Mouse (Mus musculus): Measurements from ENCODE around the gene Dock4.
A peak's percentile ranks its signal among the peaks of the same experiment; 100 is the strongest.

Gene Dock4

GRCm38 (mm10) chr12:40654312-40654711 is 208.6 kb downstream of the Dock4 start:
- no peak for DNase-seq (ENCODE audit: low read depth, low spot score)

DNA sequence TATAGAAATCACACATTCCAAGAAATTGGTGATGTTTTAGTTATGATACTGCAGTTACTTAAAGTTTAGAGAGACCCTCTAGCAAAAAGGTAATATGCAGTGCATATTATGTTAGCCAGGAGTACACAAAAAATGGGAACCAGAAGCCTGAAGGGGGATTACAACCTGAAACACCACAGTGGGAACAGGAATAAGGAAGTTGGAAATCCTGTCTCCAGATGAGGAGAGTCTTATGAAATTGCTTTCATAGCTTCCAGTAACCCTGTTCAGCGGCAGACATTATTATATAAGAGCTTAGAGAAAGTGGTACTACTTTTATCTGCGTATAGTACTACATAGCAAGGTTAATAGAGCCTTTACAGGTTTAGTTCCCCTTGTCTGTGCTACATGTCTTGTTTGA is 210.1 kb downstream of the Dock4 start:
- no peak for DNase-seq (ENCODE audit: low read depth, low spot score)

GRCm38 (mm10) chr12:40656438-40656837 is 210.7 kb downstream of the Dock4 start:
- DNase-seq (ENCODE audit: low read depth, low spot score), result no peak

DNA sequence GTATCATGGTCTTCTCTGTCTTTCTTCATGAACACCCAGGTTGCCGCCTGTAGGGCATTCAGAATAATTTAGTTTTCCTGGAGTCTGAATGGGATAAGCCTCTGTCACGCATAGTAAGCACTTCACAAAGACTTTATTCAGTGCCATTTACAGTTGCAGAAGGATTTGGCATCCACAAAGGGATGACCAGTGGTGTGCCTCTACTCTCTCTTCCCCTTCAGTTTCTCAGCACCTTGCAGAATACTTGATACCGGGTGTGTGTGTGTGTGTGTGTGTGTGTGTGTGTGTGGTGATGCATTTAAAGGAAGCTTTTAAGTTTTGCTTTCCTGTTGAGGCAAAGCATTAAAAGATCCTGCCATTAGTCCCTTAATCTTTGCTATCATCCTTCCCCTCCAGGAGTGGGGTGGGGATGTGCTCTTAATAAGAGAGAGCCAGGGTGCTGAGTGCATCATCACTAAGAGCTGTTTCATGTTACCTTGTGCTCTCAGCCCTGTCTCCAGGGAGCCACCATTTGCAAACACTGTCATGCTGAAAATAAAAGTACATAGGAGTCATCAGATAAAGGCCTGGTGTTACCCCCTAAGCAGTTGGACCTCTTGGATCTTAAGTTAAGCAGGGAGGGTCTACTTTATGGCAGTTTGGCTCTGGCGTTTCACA is 211.6 kb downstream of the Dock4 start:
- DNase-seq (ENCODE audit: low read depth, low spot score), result no peak

DNA sequence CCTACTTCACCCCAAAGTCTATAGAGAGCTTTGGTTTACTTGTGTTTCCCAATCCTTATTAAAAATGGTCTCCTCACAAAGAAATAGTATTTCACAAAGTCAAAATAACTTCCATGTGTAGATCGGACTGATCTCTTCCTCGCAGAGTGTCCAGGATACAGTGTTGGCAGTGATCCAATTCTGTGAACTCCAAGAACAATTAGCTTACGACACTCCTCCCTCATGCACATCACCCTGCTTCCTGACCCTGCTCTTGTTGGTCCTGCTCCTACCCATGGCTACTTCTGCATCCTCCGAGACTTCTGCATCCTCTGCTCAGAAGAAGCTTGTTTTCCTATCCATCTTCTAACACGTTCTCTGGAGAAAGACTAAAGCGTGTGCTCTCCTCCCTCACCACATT is 213.9 kb downstream of the Dock4 start:
- DNase-seq (ENCODE audit: low read depth, low spot score), result no peak

DNA sequence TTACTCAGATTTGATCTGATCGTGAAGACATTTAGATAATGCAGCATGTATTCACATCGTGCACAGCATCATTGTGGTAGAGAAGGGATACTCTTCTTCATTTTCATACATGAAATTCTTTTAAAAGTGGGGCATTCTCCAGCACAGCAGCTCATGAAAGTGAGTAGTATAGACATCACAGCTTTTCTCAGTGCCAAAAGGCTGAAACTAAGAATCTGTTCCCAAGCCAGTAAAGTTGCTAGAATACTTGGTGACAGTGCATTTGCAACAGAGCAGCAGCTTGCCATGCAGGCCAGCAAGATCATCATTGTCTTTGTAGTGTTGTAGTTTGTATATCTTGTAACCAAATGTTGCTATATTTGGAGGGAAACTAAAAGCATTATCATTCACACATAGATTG is 223.7 kb downstream of the Dock4 start:
- DNase-seq (ENCODE audit: low read depth, low spot score), result no peak

- DNase-seq (ENCODE audit: low read depth, low spot score), result no peak
These were observed 225.0 kb downstream of the Dock4 start for GRCm38 (mm10) chr12:40670766-40671165.

GRCm38 (mm10) chr12:40679713-40680112 is 234.0 kb downstream of the Dock4 start:
- no peak for DNase-seq (ENCODE audit: low read depth, low spot score)

GRCm38 (mm10) chr12:40680551-40680950 is 234.8 kb downstream of the Dock4 start:
- peak; percentile 38 for DNase-seq (ENCODE audit: low read depth, low spot score)

- no peak for DNase-seq (ENCODE audit: low read depth, low spot score)
These were observed 245.7 kb downstream of the Dock4 start for GRCm38 (mm10) chr12:40691444-40691843.

DNA sequence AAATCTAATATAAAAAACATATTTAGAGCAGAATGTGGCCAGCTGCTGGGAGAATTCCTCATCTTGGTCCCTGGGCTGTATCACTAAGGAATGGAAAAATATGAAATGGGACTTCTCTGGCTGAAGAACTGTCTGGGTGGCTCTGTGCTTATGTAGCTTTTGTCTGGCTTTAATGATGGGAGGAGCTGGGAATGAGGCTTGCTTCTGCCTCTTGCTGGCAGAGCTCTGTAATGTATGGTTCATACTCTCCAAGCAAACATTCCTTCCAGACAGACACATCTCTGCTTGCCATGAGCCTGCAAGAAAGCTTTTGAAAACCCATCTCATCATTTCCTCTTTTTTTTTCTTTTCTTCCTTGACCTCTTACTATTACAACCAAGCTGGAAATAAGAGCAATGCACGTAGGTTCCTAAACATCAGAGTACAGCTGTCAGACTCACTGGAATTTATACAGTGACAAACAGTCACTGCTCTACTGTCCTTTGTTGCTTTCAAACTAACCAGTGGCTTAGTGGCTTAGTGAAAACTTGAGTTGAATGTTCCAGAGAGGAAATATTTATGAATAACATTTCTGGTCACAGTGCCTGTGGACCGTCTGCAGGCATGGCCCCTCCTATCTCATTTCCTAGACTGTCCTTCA is 248.4 kb downstream of the Dock4 start:
- DNase-seq (ENCODE audit: low read depth, low spot score), result peak; percentile 4

DNA sequence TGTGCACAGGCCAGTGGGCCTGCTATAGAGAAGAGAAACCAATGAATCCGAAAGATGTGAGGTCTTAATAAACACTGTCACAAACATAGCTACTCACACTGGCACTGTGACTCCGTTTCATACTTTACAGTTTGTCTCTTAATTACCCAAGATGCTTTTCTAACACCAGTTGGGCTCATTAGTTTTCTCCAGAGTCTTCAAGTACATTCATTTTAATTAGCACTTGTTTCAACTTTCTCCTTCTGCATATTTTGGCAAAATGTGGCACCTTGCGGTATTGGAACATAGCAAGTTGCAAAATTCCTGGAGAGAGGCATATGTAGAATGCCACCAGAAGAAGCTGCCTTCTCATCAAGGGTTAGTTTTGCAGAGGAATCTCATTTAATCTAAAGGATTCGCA is 252.6 kb downstream of the Dock4 start:
- DNase-seq (ENCODE audit: low read depth, low spot score), result no peak

DNA sequence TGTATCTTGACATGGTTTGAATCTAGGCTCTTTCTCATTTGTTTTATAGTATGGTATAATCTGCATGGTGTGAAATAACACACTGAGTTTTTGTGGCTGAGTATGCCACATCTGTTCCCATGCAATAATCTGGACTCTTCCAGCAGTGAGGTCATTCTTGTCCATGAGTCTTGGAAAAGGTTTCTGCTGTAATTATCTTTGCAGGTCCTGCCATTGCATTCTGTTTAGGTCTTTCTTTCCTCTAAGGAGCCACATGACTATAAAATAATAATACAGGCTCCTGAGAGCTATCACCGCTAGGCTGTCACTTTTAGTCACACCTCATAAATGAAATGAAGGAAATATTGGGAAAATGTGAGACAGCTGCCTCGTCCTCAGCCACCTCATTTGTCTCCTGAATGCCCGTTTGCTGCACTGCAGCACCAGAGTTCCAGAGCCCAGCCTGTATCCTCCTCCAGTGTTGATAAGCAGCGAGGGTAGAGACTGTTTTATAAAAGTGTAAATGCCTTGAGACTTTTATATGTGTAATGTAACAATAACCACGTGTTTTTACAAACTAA is 256.6 kb downstream of the Dock4 start:
- peak; percentile 23 for DNase-seq (ENCODE audit: low read depth, low spot score)

GRCm38 (mm10) chr12:40704296-40704695 is 258.5 kb downstream of the Dock4 start:
- DNase-seq (ENCODE audit: low read depth, low spot score), result no peak

DNA sequence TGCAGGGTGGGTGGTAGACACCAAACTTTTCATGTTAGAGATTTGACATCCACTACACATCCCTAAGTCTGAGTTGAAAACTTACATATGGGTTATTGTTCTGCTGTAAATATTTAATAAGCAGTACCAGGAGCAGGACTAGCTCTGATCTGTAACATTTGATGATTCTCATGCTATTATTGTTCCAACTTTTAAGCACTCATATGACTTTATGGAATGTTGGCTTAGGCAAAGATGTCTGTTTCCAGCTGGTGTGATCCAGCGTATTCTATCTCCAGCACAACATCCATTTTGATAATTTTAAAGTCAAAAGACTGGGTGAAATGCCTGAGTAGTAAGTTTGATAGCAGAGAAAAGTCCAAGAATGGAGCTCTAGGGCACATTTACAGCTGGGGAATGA is 261.4 kb downstream of the Dock4 start:
- DNase-seq (ENCODE audit: low read depth, low spot score), result no peak

DNA sequence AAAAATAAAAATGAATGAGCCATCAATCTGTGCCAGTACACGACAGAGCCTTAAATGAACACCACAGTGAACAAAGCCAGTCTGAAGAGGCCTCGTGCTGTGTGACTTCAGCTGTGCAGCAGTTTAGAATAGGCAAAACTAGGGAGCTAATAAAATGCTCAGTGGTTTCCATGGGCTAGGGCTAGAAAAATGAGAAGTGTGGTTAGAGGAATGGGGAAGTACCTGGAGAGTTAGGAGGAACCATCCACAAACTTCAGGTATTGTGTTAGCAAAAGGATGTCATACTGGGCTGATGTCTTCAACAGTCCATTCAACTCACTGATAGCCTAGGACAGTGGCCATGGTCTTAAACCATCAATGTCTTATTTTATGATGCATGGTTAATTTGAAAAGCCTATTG is 263.3 kb downstream of the Dock4 start:
- DNase-seq (ENCODE audit: low read depth, low spot score), result no peak

DNA sequence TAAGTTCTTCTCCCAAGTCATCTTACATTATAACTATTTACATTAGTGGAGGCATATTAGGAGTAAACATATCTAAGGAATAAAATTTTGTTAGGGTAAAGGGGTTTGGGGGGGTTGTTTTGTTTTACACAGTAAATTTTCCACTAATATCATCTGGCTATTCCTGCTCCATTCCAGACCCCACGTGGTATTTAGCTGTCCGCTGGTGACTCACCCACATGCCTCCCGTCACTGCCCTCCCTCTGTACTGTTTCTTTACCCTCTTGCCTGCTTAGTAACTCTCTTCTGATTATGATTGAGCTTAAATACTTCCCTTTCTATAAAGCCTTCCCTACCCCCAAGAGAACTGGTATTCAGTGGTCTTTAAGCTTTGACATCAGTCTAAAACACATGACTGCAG is 266.5 kb downstream of the Dock4 start:
- DNase-seq (ENCODE audit: low read depth, low spot score), result no peak

DNA sequence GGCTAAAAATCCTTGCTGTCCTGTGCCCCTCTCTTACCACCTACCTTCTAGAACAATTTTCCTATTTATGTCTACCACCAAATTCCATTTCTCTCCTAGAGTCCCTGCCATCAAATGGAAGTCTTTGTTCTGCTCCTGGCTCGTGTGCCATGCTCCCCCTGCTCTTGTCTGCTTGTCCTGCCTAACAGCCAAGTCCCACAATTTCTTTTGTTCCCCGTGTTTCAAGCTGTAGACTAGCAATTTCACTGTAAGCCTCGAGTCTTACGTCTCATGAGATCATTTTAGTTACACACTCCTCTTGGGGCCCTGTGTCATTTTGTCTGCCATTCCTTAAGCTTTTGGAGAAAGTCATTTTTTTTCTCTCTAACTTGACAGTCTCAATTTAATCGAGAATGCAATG is 268.5 kb downstream of the Dock4 start:
- DNase-seq (ENCODE audit: low read depth, low spot score), result no peak

GRCm38 (mm10) chr12:40715174-40715573 is 269.4 kb downstream of the Dock4 start:
- no peak for DNase-seq (ENCODE audit: low read depth, low spot score)

DNA sequence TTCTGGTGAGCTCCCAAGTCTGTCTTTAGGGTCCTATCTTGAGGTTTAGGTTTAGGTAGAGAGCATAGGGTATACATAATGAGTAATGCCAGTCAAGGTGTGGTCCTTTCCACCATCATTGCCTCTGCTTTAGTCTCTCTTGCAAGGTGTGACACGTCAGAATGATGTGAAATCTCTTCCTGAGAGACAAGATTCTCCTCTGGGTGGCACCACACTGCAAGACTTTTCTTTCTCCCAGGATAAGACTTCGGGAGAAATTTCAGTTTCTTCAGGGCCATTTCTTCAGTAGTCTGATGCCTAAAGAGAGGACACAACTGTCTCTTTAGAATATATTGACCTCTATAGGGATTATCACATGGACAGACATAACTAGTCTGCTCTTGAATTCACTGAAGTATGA is 282.6 kb downstream of the Dock4 start:
- DNase-seq (ENCODE audit: low read depth, low spot score), result no peak

DNA sequence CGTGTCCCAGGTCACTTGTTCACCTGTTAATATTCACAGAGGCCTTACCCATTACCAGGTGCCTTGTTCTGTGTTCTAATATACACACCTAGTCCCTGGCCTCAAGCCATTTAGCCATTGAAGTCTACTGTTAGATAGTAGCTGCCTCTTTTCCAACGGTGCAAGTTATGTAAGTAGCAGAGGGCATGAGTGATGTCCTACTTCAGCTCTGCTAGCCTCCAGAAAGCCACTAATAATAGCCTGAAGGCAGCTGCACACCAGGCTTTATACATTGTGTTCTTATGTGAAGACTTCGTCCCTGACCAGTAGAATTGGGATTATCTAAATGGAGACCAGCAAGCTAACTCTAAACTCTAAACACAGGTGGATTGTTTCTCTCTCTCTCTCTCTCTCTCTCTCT is 285.0 kb downstream of the Dock4 start:
- no peak for DNase-seq (ENCODE audit: low read depth, low spot score)

GRCm38 (mm10) chr12:40745501-40745900 is 299.7 kb downstream of the Dock4 start:
- no peak for DNase-seq (ENCODE audit: low read depth, low spot score)

DNA sequence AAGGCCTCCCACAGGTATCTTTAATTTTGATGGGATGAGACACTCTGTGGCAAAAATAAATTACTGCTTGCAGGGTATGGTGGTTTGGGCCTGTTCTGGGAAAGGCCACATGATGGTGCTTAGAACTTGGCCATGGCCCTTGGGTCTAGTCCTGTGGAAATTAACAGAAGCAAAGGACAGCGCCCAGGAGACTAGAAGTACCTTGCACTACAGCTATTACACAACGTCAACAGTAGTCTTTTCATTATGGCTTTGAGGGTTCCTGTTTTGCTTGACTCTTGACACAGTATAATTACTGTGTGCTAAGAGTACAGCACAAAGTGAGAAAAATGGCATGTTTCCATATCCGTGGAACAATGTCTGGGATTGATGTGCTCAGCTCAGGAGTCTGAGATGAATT is 300.3 kb downstream of the Dock4 start:
- DNase-seq (ENCODE audit: low read depth, low spot score), result no peak
